8 mouse cellular contexts compared by ENCODE assay signal in genomic region chr1:193129786-193130455, GRCm38 (mm10). TPM values are rescaled to one million over a fixed set of nuclear protein-coding genes. Genes with fewer than 3 reads are reported as not detected.
DNase-seq lines count a peak whose midpoint lies in the region; ATAC-seq and TF ChIP-seq lines count a peak whose summit lies in the region.

Gene Diexf (minus strand): TSS chr1:193130272.

- peaks cover 22% of the 10 kb centered on the region for H3K36me3 ChIP-seq in heart, embryonic 12.5 days
- no peaks in the 10 kb centered on the region for H3K36me3 ChIP-seq in kidney, postnatal 0 days (ENCODE audit: insufficient read depth, low read length)
- peaks cover 11% of the 10 kb centered on the region; the same call in 1 of the 2 replicates for H3K36me3 ChIP-seq in liver, embryonic 11.5 days (ENCODE audit: control insufficient read depth, insufficient read depth, low read length)
- peaks cover 8% of the 10 kb centered on the region; the same call in 1 of the 2 replicates for H3K36me3 ChIP-seq in stomach, embryonic 14.5 days (ENCODE audit: control insufficient read depth, insufficient read depth, low read length)

- ATAC-seq in erythroid progenitor cell, adult 5-6 weeks (replicated peaks; ENCODE audit: low FRiP score, poor library complexity, severe bottlenecking), result peak; percentile 91
- peak; percentile 93 for ATAC-seq in heart, embryonic 12.5 days (ENCODE audit: insufficient number of reproducible peaks, low FRiP score)
- ATAC-seq in kidney, postnatal 0 days (replicated peaks; ENCODE audit: low FRiP score, low read depth), result peak; percentile 89
- ATAC-seq in liver, embryonic 11.5 days (replicated peaks; ENCODE audit: low FRiP score), result peak; percentile 92
- ATAC-seq in stomach, embryonic 14.5 days (ENCODE audit: insufficient number of reproducible peaks, insufficient read depth, low FRiP score, low read depth), result peak; percentile 87

- peak within 1 kb of the TSS; percentile 82 for H3K4me2 ChIP-seq in heart, embryonic 12.5 days
- peak within 1 kb of the TSS; percentile 80 for H3K4me2 ChIP-seq in kidney, postnatal 0 days (ENCODE audit: low read length)
- H3K4me2 ChIP-seq in liver, embryonic 11.5 days, result peak within 1 kb of the TSS; percentile 72
- peak within 1 kb of the TSS; percentile 47 for H3K4me2 ChIP-seq in stomach, embryonic 14.5 days (replicated peaks; ENCODE audit: low read depth, low read length)

- peak within 1 kb of the TSS; percentile 92 for H3K9ac ChIP-seq in heart, embryonic 12.5 days
- H3K9ac ChIP-seq in kidney, postnatal 0 days (ENCODE audit: low read depth, low read length), result peak within 1 kb of the TSS; percentile 80
- peak within 1 kb of the TSS; percentile 85 for H3K9ac ChIP-seq in liver, embryonic 11.5 days (ENCODE audit: low read depth, low read length)
- peak within 1 kb of the TSS; percentile 76 for H3K9ac ChIP-seq in stomach, embryonic 14.5 days (replicated peaks; ENCODE audit: low read depth, low read length)

- no peaks in the 10 kb centered on the region for H3K9me3 ChIP-seq in heart, embryonic 12.5 days (replicated peaks)
- no peaks in the 10 kb centered on the region for H3K9me3 ChIP-seq in kidney, postnatal 0 days (replicated peaks; ENCODE audit: low read length)
- no peaks in the 10 kb centered on the region for H3K9me3 ChIP-seq in liver, embryonic 11.5 days (ENCODE audit: control insufficient read depth, low read length)
- no peaks in the 10 kb centered on the region for H3K9me3 ChIP-seq in stomach, embryonic 14.5 days (ENCODE audit: control insufficient read depth, low read depth, low read length)

- peaks cover 7% of the 10 kb centered on the region for H3K4me1 ChIP-seq in heart, embryonic 12.5 days (replicated peaks)
- no peaks in the 10 kb centered on the region for H3K4me1 ChIP-seq in kidney, postnatal 0 days (replicated peaks; ENCODE audit: insufficient read depth, low read length)
- H3K4me1 ChIP-seq in liver, embryonic 11.5 days (replicated peaks; ENCODE audit: control insufficient read depth, insufficient read depth, low read length), result peaks cover 6% of the 10 kb centered on the region
- H3K4me1 ChIP-seq in stomach, embryonic 14.5 days (ENCODE audit: control insufficient read depth, insufficient read depth, low read length), result peaks cover 6% of the 10 kb centered on the region

- under 1% methylated on average over 61 of the region's 61 CpGs for WGBS in heart, embryonic 12.5 days
- under 1% methylated on average over 61 of the region's 61 CpGs for WGBS in kidney, postnatal 0 days
- under 1% methylated on average over 61 of the region's 61 CpGs for WGBS in liver, embryonic 11.5 days
- under 1% methylated on average over 61 of the region's 61 CpGs for WGBS in stomach, embryonic 14.5 days

- TF ChIP-seq CTCF in kidney, postnatal 0 days (IDR thresholded peaks at IDR 0.05; ENCODE audit: low read depth), result peak; percentile 99

- H3K27ac ChIP-seq in heart, embryonic 12.5 days (ENCODE audit: poor library complexity, severe bottlenecking), result peak within 1 kb of the TSS; percentile 23; the same call in 1 of the 2 replicates
- peak within 1 kb of the TSS; percentile 43; the same call in 1 of the 2 replicates for H3K27ac ChIP-seq in kidney, postnatal 0 days
- peak within 1 kb of the TSS; percentile 49 for H3K27ac ChIP-seq in liver, embryonic 11.5 days (ENCODE audit: low read depth, low read length)
- H3K27ac ChIP-seq in stomach, embryonic 14.5 days (ENCODE audit: low read length), result peak within 1 kb of the TSS; percentile 45; the same call in 1 of the 2 replicates

- no peaks in the 10 kb centered on the region for H3K27me3 ChIP-seq in heart, embryonic 12.5 days (replicated peaks)
- no peaks in the 10 kb centered on the region for H3K27me3 ChIP-seq in kidney, postnatal 0 days (ENCODE audit: insufficient read depth, low read length)
- H3K27me3 ChIP-seq in liver, embryonic 11.5 days (replicated peaks; ENCODE audit: control insufficient read depth, insufficient read depth, low read length), result no peaks in the 10 kb centered on the region
- H3K27me3 ChIP-seq in stomach, embryonic 14.5 days (ENCODE audit: control insufficient read depth, insufficient read depth, low read length), result no peaks in the 10 kb centered on the region

- DNase-seq in CD4-positive helper T cell, adult 2 months (ENCODE audit: low read depth, low spot score), result peak; percentile 97
- peak; percentile 96 for DNase-seq in brain, embryonic 18.5 days (ENCODE audit: low read depth, low spot score)
- DNase-seq in kidney, postnatal 0 days (ENCODE audit: low spot score), result peak; percentile 99
- peak; percentile 96 for DNase-seq in liver, embryonic 11.5 days (ENCODE audit: low spot score)
- peak; percentile 99 for DNase-seq in naive thymus-derived CD4-positive, alpha-beta T cell, adult 2 months (ENCODE audit: low read depth)

- peak within 1 kb of the TSS; percentile 99 for H3K4me3 ChIP-seq in heart, embryonic 12.5 days
- peak within 1 kb of the TSS; percentile 81 for H3K4me3 ChIP-seq in kidney, postnatal 0 days (replicated peaks; ENCODE audit: low read depth, low read length)
- H3K4me3 ChIP-seq in liver, embryonic 11.5 days (ENCODE audit: low read depth, low read length), result peak within 1 kb of the TSS; percentile 99
- peak within 1 kb of the TSS; percentile 96 for H3K4me3 ChIP-seq in stomach, embryonic 14.5 days (ENCODE audit: low read depth, low read length)

RNA-seq across cellular contexts. Expression of gene Diexf, which starts in this region (rescaled TPM):
- total RNA-seq in erythroid progenitor cell, adult 5-6 weeks (2015; ENCODE audit: low replicate concordance), result 3.4 and 19.1 TPM in 2 replicates
- total RNA-seq in erythroid progenitor cell, adult 5-6 weeks (2017; ENCODE audit: low replicate concordance), result 1.4 and 1.5 TPM in 2 replicates
- polyA plus RNA-seq in heart, embryonic 12.5 days (2016; fragmentation: Nextera tagmentation; extraction: Ambion mirVana), result 4.8 TPM in 2 replicates
- polyA plus RNA-seq in kidney, postnatal 0 days (2015; fragmentation: Nextera tagmentation; extraction: Ambion mirVana), result 3.6 and 4.0 TPM in 2 replicates
- 9.3 and 10.7 TPM in 2 replicates for polyA plus RNA-seq in liver, embryonic 11.5 days (2014; fragmentation: Nextera tagmentation; extraction: Ambion mirVana)
- polyA plus RNA-seq in stomach, embryonic 14.5 days (2014; fragmentation: Nextera tagmentation; extraction: Ambion mirVana), result 10.6 and 10.9 TPM in 2 replicates

Comparison
In these comparisons a context has a peak if more than half of its experiments do, and no peak if none do; other contexts are left out.
1. Peak in every context shown above with its lines: DNase-seq, ATAC-seq, H3K4me3 ChIP-seq and H3K27ac ChIP-seq.